Mouse (Mus musculus): ENCODE results near the gene Iffo2. TPM values are rescaled to one million over a fixed set of nuclear protein-coding genes. Genes with fewer than 3 reads are reported as not detected.
A peak's percentile ranks its signal among the peaks of the same experiment; 100 is the strongest.

The Iffo2 gene
- polyA plus RNA-seq, 1 experiment from 2014 or later, result 4.2 TPM

GRCm38 (mm10) chr4:139576251-139576880 is 46.0 kb downstream of the Iffo2 start:
- peaks cover 75% of the 10 kb centered on the region for H3K4me1 ChIP-seq
- H3K4me3 ChIP-seq, result peak overlapping the region; percentile 89
- H3K9me3 ChIP-seq, result no peaks in the 10 kb centered on the region
- DNase-seq (ENCODE audit: low spot score), result peak; percentile 57
- H3K27ac ChIP-seq (replicated peaks), result no peak overlapping the region
- H3K27me3 ChIP-seq (replicated peaks; ENCODE audit: low read depth, poor library complexity, severe bottlenecking), result peaks cover 15% of the 10 kb centered on the region
- 41% methylated on average over 14 of the region's 14 CpGs for WGBS
- H3K36me3 ChIP-seq (replicated peaks), result no peaks in the 10 kb centered on the region

- Histone ChIP-seq H3K27ac (replicated peaks) (no peak overlapping the region), H3K9me3 (no peaks in the 10 kb centered on the region), H3K4me3 (peak overlapping the region; percentile 89), H3K4me1 (peaks cover 81% of the 10 kb centered on the region), H3K36me3 (replicated peaks) (no peaks in the 10 kb centered on the region), H3K27me3 (replicated peaks; ENCODE audit: low read depth, poor library complexity, severe bottlenecking) (peaks cover 15% of the 10 kb centered on the region)
- WGBS, result 86% methylated on average over 7 of the region's 7 CpGs
- DNase-seq (ENCODE audit: low spot score), result no peak
Measured at GRCm38 (mm10) chr4:139577006-139577405, 46.7 kb downstream of the Iffo2 start.

GRCm38 (mm10) chr4:139578389-139578788 is 48.0 kb downstream of the Iffo2 start:
- WGBS, result 91% methylated on average over 8 of the region's 8 CpGs
- Histone ChIP-seq H3K4me1 (peaks cover 93% of the 10 kb centered on the region), H3K27me3 (replicated peaks; ENCODE audit: low read depth, poor library complexity, severe bottlenecking) (peaks cover 3% of the 10 kb centered on the region), H3K4me3 (no peak overlapping the region), H3K9me3 (no peaks in the 10 kb centered on the region), H3K27ac (replicated peaks) (no peak overlapping the region), H3K36me3 (replicated peaks) (no peaks in the 10 kb centered on the region)
- no peak for DNase-seq (ENCODE audit: low spot score)

GRCm38 (mm10) chr4:139579003-139579402 is 48.7 kb downstream of the Iffo2 start:
- Histone ChIP-seq H3K4me1 (peaks cover 93% of the 10 kb centered on the region), H3K27me3 (replicated peaks; ENCODE audit: low read depth, poor library complexity, severe bottlenecking) (no peaks in the 10 kb centered on the region; the same call in 1 of the 2 replicates)
- 60% methylated on average over 10 of the region's 10 CpGs for WGBS

GRCm38 (mm10) chr4:139579466-139579865 is 49.1 kb downstream of the Iffo2 start:
- Histone ChIP-seq H3K9me3 (no peaks in the 10 kb centered on the region), H3K27me3 (replicated peaks; ENCODE audit: low read depth, poor library complexity, severe bottlenecking) (no peaks in the 10 kb centered on the region; the same call in 1 of the 2 replicates), H3K4me3 (no peak overlapping the region), H3K4me1 (peaks cover 93% of the 10 kb centered on the region), H3K27ac (replicated peaks) (peak overlapping the region; percentile 91), H3K36me3 (replicated peaks) (no peaks in the 10 kb centered on the region)
- DNase-seq (ENCODE audit: low spot score), result no peak
- WGBS, result 63% methylated on average over 6 of the region's 6 CpGs

More at GRCm38 (mm10) chr4:139579003-139579402, 48.7 kb downstream of the Iffo2 start:
- no peak overlapping the region for H3K27ac ChIP-seq (replicated peaks)
- no peak overlapping the region for H3K4me3 ChIP-seq
- no peaks in the 10 kb centered on the region for H3K36me3 ChIP-seq (replicated peaks)
- DNase-seq (ENCODE audit: low spot score), result no peak
- H3K9me3 ChIP-seq, result no peaks in the 10 kb centered on the region

GRCm38 (mm10) chr4:139580663-139581336 is 50.5 kb downstream of the Iffo2 start:
- H3K27me3 ChIP-seq (replicated peaks; ENCODE audit: low read depth, poor library complexity, severe bottlenecking), result no peaks in the 10 kb centered on the region; the same call in 1 of the 2 replicates
- no peaks in the 10 kb centered on the region for H3K9me3 ChIP-seq
- H3K4me1 ChIP-seq, result peaks cover 95% of the 10 kb centered on the region
- peak overlapping the region; percentile 47 for H3K4me3 ChIP-seq
- peak; percentile 77 for DNase-seq (ENCODE audit: low spot score)
- no peaks in the 10 kb centered on the region for H3K36me3 ChIP-seq (replicated peaks)
- peak overlapping the region; percentile 91 for H3K27ac ChIP-seq (replicated peaks)
- 5% methylated on average over 15 of the region's 15 CpGs for WGBS

- Histone ChIP-seq H3K4me1 (peaks cover 94% of the 10 kb centered on the region), H3K4me3 (peak overlapping the region; percentile 47), H3K9me3 (no peaks in the 10 kb centered on the region), H3K27ac (replicated peaks) (peak overlapping the region; percentile 91), H3K27me3 (replicated peaks; ENCODE audit: low read depth, poor library complexity, severe bottlenecking) (no peaks in the 10 kb centered on the region), H3K36me3 (replicated peaks) (no peaks in the 10 kb centered on the region)
- WGBS, result 45% methylated on average over 6 of the region's 6 CpGs
- no peak for DNase-seq (ENCODE audit: low spot score)
Measured at GRCm38 (mm10) chr4:139581427-139582051, 51.2 kb downstream of the Iffo2 start.

GRCm38 (mm10) chr4:139582346-139582745 is 52.0 kb downstream of the Iffo2 start:
- no peaks in the 10 kb centered on the region for H3K27me3 ChIP-seq (replicated peaks; ENCODE audit: low read depth, poor library complexity, severe bottlenecking)
- 79% methylated on average over 6 of the region's 6 CpGs for WGBS
- H3K9me3 ChIP-seq, result no peaks in the 10 kb centered on the region
- DNase-seq (ENCODE audit: low spot score), result no peak
- no peaks in the 10 kb centered on the region for H3K36me3 ChIP-seq (replicated peaks)
- peaks cover 94% of the 10 kb centered on the region for H3K4me1 ChIP-seq
- H3K4me3 ChIP-seq, result no peak overlapping the region
- H3K27ac ChIP-seq (replicated peaks), result peak overlapping the region; percentile 91

- H3K9me3 ChIP-seq, result no peaks in the 10 kb centered on the region
- no peaks in the 10 kb centered on the region for H3K27me3 ChIP-seq (replicated peaks; ENCODE audit: low read depth, poor library complexity, severe bottlenecking)
- 51% methylated on average over 3 of the region's 3 CpGs for WGBS
- no peak overlapping the region for H3K4me3 ChIP-seq
- H3K27ac ChIP-seq (replicated peaks), result peak overlapping the region; percentile 91; the same call in 1 of the 2 replicates
- H3K4me1 ChIP-seq, result peaks cover 98% of the 10 kb centered on the region
- no peak for DNase-seq (ENCODE audit: low spot score)
- no peaks in the 10 kb centered on the region for H3K36me3 ChIP-seq (replicated peaks)
Measured at GRCm38 (mm10) chr4:139582903-139583302, 52.6 kb downstream of the Iffo2 start.

GRCm38 (mm10) chr4:139583629-139584245 is 53.4 kb downstream of the Iffo2 start:
- Histone ChIP-seq H3K4me1 (peaks cover 93% of the 10 kb centered on the region), H3K4me3 (no peak overlapping the region), H3K36me3 (replicated peaks) (no peaks in the 10 kb centered on the region), H3K27ac (replicated peaks) (peak overlapping the region; percentile 91), H3K9me3 (no peaks in the 10 kb centered on the region), H3K27me3 (replicated peaks; ENCODE audit: low read depth, poor library complexity, severe bottlenecking) (no peaks in the 10 kb centered on the region)
- DNase-seq (ENCODE audit: low spot score), result no peak
- 81% methylated on average over 11 of the region's 11 CpGs for WGBS

- peak overlapping the region; percentile 59 for H3K27ac ChIP-seq (replicated peaks)
- no peaks in the 10 kb centered on the region for H3K9me3 ChIP-seq
- no peaks in the 10 kb centered on the region for H3K27me3 ChIP-seq (replicated peaks; ENCODE audit: low read depth, poor library complexity, severe bottlenecking)
- no peak for DNase-seq (ENCODE audit: low spot score)
- peaks cover 90% of the 10 kb centered on the region for H3K4me1 ChIP-seq
- no peak overlapping the region for H3K4me3 ChIP-seq
- H3K36me3 ChIP-seq (replicated peaks), result no peaks in the 10 kb centered on the region
- 79% methylated on average over 11 of the region's 11 CpGs for WGBS
Measured at GRCm38 (mm10) chr4:139584704-139585103, 54.4 kb downstream of the Iffo2 start.

GRCm38 (mm10) chr4:139585713-139586112 is 55.4 kb downstream of the Iffo2 start:
- Histone ChIP-seq H3K36me3 (replicated peaks) (no peaks in the 10 kb centered on the region), H3K27ac (replicated peaks) (0 out of 2 replicates have a peak overlapping the region, but pooled peaks have one; percentile 20), H3K9me3 (no peaks in the 10 kb centered on the region), H3K27me3 (replicated peaks; ENCODE audit: low read depth, poor library complexity, severe bottlenecking) (no peaks in the 10 kb centered on the region), H3K4me3 (no peak overlapping the region), H3K4me1 (peaks cover 90% of the 10 kb centered on the region)
- WGBS, result 93% methylated on average over 7 of the region's 7 CpGs
- DNase-seq (ENCODE audit: low spot score), result no peak

Measured in embryonic facial prominence, embryonic 10.5 days (tissue).